Mouse (Mus musculus) intestine, embryonic 16.5 days (tissue): ENCODE measurements at regions not wholly inside any gene's neighbourhood (a gene's known extent, or its start where the extent isn't known, plus 50 kb on each side); places are given as distances from the start of the nearest gene placed in this dataset.

ENCODE experiments used
- ATAC-seq: fragments of 200-750 bp; cut with Nextera tagmentation; 2 replicates; pipeline ENCODE4 v1.8.0; 2017; ENCODE audit warnings: moderate TSS enrichment, moderate library complexity
- H3K27ac ChIP-seq: fragments of 300-500 bp; sonication (generic); 2 replicates; pipeline ENCODE4 v1.5.1; 2014; ENCODE audit warnings: mild to moderate bottlenecking, low read length
- H3K27me3 ChIP-seq: fragments of 300-500 bp; sonication (generic); replicated peaks from 2 replicates; pipeline ENCODE4 v1.6.1; 2014; ENCODE audit warnings: low read length, control low read depth, mixed read lengths; ENCODE audit not compliant: control insufficient read depth, insufficient read depth
- H3K36me3 ChIP-seq: fragments of 300-500 bp; sonication (generic); 2 replicates; pipeline ENCODE4 v1.6.1; 2014; ENCODE audit warnings: low read length, control low read depth; ENCODE audit not compliant: control insufficient read depth, insufficient read depth
- H3K4me1 ChIP-seq: fragments of 300-500 bp; sonication (generic); 2 replicates; pipeline ENCODE4 v1.6.1; 2014; ENCODE audit warnings: low read length, control low read depth, mixed read lengths; ENCODE audit not compliant: control insufficient read depth, insufficient read depth
- H3K4me2 ChIP-seq: fragments of 300-500 bp; sonication (generic); 2 replicates; pipeline ENCODE4 v1.6.1; 2014; ENCODE audit warnings: low read depth, low read length, control low read depth
- H3K4me3 ChIP-seq: fragments of 300-500 bp; sonication (generic); 2 replicates; pipeline ENCODE4 v1.5.1; 2014; ENCODE audit warnings: mild to moderate bottlenecking, low read length
- H3K9ac ChIP-seq: fragments of 300-500 bp; sonication (generic); 2 replicates; pipeline ENCODE4 v1.6.1; 2014; ENCODE audit warnings: low read depth, low read length
- H3K9me3 ChIP-seq: fragments of 300-500 bp; sonication (generic); 2 replicates; pipeline ENCODE4 v1.6.1; 2016; ENCODE audit warnings: low read length, control low read depth; ENCODE audit not compliant: control insufficient read depth
- WGBS: fragments of 180-500 bp; shearing (Covaris S2); extraction: QIAGEN DNeasy Blood & Tissue Kit; methylation state at CpG from one replicate; pipeline ENCODE4 v1.1.7; 2014; 5-methylcytosine and 5-hydroxymethylcytosine counted together

DNA sequence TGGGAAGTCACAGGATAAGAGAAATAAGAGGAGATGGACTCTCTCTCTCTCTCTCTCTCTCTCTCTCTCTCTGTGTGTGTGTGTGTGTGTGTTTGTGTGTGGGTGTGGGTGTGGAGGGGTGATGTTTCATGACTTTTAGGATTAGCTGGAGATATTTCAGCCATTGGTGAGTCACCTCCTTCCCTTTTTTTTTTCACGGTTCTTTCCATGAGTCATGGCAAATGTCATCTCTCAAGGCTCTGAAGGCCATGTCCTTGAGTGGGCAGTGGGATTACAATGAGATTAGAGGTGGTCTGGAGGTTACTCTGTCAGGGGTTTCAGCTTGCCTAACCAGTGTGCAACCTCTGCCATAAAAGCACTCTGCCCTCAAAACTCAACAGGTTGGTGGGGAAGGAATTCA, 329.3 kb downstream of the Phkb start:
- no peaks in the 10 kb centered on the region for H3K9me3 ChIP-seq
- no peak overlapping the region for H3K4me3 ChIP-seq
- H3K9ac ChIP-seq, result no peak overlapping the region
- no peak overlapping the region for H3K27ac ChIP-seq
- H3K27me3 ChIP-seq, result no peaks in the 10 kb centered on the region
- WGBS, result 80% methylated on average over 1 of the region's 1 CpGs
- no peak overlapping the region for H3K4me2 ChIP-seq
- no peak for ATAC-seq
- H3K4me1 ChIP-seq, result no peaks in the 10 kb centered on the region
- H3K36me3 ChIP-seq, result no peaks in the 10 kb centered on the region

DNA sequence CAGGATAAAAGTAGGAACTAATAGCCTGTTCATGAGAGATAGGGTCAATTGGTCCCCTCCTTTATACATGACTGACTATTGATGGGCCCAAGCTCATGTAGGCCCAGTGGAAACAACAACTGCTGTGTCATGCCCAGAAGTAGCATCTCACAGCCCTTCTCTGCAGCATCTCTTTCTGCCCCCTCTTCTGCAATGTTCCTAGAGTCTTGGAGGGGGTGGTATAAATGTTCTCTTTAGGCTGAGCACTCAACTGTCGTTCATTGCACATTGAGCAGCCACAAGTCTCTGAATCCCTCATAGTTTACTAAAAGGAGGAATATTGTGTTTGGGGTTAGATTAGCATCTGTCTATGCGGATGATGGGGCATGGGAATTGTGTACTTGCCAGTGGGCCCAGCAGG, 324.1 kb downstream of the Phkb start:
- H3K27ac ChIP-seq, result no peak overlapping the region
- H3K27me3 ChIP-seq, result no peaks in the 10 kb centered on the region
- no peak overlapping the region for H3K4me2 ChIP-seq
- no peaks in the 10 kb centered on the region for H3K9me3 ChIP-seq
- no peak overlapping the region for H3K9ac ChIP-seq
- no peaks in the 10 kb centered on the region for H3K36me3 ChIP-seq
- ATAC-seq, result no peak
- H3K4me3 ChIP-seq, result no peak overlapping the region
- H3K4me1 ChIP-seq, result no peaks in the 10 kb centered on the region
- 75% methylated on average over 2 of the region's 2 CpGs for WGBS

DNA sequence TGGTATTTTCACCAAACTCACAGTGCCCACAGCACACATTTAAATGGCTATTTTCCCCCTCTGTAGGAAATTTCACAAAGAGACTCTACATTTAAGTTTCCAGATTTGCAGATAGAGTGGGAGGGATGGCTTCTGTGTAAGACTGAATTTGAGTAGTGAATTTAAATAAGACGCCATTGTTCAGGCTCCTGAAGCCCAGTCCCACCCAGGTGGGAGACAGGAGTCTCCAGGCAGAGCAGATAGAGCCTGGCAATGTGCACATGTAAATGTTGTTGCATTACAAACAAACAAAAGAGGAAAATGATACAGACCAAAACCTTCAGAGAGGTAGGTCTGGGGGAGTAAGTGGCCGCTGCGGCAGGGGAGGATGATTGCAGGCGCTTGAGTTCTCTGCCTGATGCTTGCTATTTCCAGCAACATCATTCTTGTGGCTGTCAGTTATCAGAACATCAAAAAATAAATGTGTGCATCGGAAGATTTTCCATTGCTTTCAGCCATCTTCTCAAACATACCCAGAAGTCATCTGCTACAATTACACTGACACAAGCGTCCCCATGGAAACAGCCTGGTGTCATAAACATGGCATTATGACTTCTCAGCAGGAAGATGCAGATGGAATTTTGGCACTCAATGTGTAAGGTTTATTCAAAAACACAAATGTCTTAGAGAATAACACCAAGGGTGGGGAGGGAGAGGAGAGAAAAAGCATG, 318.5 kb downstream of the Phkb start:
- no peak for ATAC-seq
- Histone ChIP-seq H3K27me3 (no peaks in the 10 kb centered on the region), H3K9me3 (no peaks in the 10 kb centered on the region), H3K4me1 (no peaks in the 10 kb centered on the region), H3K4me3 (no peak overlapping the region), H3K36me3 (no peaks in the 10 kb centered on the region), H3K9ac (no peak overlapping the region), H3K27ac (no peak overlapping the region), H3K4me2 (no peak overlapping the region)
- 87% methylated on average over 6 of the region's 6 CpGs for WGBS

DNA sequence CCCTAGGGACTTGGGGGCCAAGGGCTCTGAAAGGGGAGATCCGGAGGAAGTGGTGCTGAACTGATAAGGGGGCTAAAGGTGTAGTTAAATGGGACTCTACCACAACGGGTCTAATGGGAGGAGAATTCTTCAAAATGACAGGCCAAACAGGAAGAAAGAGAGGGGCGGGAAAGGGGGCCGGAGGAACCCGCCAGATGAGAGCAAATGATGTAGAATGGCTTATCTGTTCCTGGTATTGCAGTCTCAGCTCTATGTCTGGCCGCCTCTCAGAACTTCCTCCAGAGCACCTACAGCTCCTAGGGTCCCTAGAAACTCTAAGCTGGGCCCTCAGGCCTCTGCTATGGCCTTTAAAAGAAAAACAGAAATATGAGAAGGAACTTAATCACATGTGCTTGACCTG, 306.8 kb downstream of the Phkb start:
- Histone ChIP-seq H3K9me3 (no peaks in the 10 kb centered on the region), H3K4me3 (no peak overlapping the region), H3K4me1 (no peaks in the 10 kb centered on the region), H3K27me3 (no peaks in the 10 kb centered on the region), H3K4me2 (no peak overlapping the region), H3K27ac (no peak overlapping the region), H3K9ac (no peak overlapping the region), H3K36me3 (no peaks in the 10 kb centered on the region)
- WGBS, result 61% methylated on average over 6 of the region's 6 CpGs
- ATAC-seq, result no peak

DNA sequence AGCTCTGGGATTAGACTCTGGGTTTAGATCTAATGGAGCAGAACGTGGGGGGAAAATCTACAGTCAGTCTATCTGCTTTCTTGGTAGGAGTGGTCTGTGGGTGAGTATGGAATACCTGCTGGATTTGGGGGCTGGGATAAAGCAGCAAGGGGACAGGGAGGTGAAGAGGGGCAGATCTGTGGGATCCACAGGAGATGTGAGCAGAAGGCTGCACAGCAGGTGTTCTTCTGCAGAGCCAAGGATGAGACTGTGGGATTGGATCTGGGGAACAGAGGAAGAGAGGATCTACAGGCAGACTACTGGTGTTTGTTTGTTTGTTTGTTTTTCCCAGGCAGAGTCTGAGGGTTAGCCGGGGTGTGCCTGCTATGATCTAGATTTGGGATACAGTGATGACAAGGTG, 284.5 kb downstream of the Phkb start:
- Histone ChIP-seq H3K27ac (no peak overlapping the region), H3K4me1 (no peaks in the 10 kb centered on the region), H3K4me2 (no peak overlapping the region), H3K4me3 (no peak overlapping the region), H3K9me3 (no peaks in the 10 kb centered on the region), H3K9ac (no peak overlapping the region), H3K27me3 (no peaks in the 10 kb centered on the region), H3K36me3 (no peaks in the 10 kb centered on the region)
- ATAC-seq, result no peak
- WGBS, result 71% methylated on average over 2 of the region's 2 CpGs

DNA sequence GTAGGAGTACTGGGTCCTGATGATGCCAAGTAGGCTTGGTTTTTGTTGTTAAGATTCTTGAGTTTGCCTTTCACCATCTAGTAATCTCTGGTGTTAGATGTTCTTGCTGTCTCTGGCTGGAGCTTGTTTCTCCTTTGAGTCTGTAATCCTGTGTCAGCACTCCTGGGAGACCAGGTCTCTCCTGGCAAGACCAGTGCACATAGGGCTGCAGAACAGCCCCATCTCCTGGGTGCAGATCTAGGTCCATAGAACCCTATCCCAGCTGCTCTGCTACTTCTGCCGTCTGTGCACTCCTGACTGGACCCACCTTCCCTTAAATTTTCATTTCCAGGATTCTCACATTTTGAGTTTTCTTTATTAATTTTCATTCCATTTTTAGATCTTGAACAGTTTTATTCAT, 283.9 kb downstream of the Phkb start:
- Histone ChIP-seq H3K4me3 (no peak overlapping the region), H3K4me2 (no peak overlapping the region), H3K36me3 (no peaks in the 10 kb centered on the region), H3K9me3 (no peaks in the 10 kb centered on the region), H3K9ac (no peak overlapping the region), H3K4me1 (no peaks in the 10 kb centered on the region), H3K27me3 (no peaks in the 10 kb centered on the region), H3K27ac (no peak overlapping the region)
- ATAC-seq, result no peak
- WGBS, result 83% methylated on average over 1 of the region's 1 CpGs
